Mouse (Mus musculus) embryonic facial prominence, embryonic 12.5 days (tissue): ENCODE results near the gene Bcar3. TPM values are rescaled to one million over a fixed set of nuclear protein-coding genes. Genes with fewer than 3 reads are reported as not detected.

ENCODE experiments used
- ATAC-seq: fragments of 200-750 bp; cut with Nextera tagmentation; 2 replicates; pipeline ENCODE4 v1.8.0; 2017; ENCODE audit not compliant: insufficient number of reproducible peaks, insufficient read depth, low FRiP score, low TSS enrichment
- H3K27ac ChIP-seq: fragments of 300-500 bp; sonication (generic); 2 replicates; pipeline ENCODE4 v1.5.1; 2016; ENCODE audit warnings: mild to moderate bottlenecking
- H3K27me3 ChIP-seq: fragments of 300-500 bp; sonication (generic); 2 replicates; pipeline ENCODE4 v1.6.1; 2016; ENCODE audit warnings: mild to moderate bottlenecking, moderate library complexity
- H3K36me3 ChIP-seq: fragments of 300-500 bp; sonication (generic); 2 replicates; pipeline ENCODE4 v1.6.1; 2016; ENCODE audit warnings: mild to moderate bottlenecking
- H3K4me1 ChIP-seq: fragments of 300-500 bp; sonication (generic); 2 replicates; pipeline ENCODE4 v1.6.1; 2016
- H3K4me2 ChIP-seq: fragments of 300-500 bp; sonication (generic); replicated peaks from 2 replicates; pipeline ENCODE4 v1.6.1; 2016; ENCODE audit warnings: mild to moderate bottlenecking, moderate library complexity
- H3K4me3 ChIP-seq: fragments of 300-500 bp; sonication (generic); 2 replicates; pipeline ENCODE4 v1.5.1; 2016; ENCODE audit warnings: mild to moderate bottlenecking
- H3K9ac ChIP-seq: fragments of 300-500 bp; sonication (generic); 2 replicates; pipeline ENCODE4 v1.6.1; 2016; ENCODE audit warnings: mild to moderate bottlenecking, moderate library complexity
- H3K9me3 ChIP-seq: fragments of 300-500 bp; sonication (generic); 2 replicates; pipeline ENCODE4 v1.6.1; 2016; ENCODE audit warnings: mild to moderate bottlenecking, moderate library complexity
- WGBS: fragments of 180-500 bp; shearing (Covaris S2); methylation state at CpG from one replicate; pipeline ENCODE4 v1.1.7; 2016; 5-methylcytosine and 5-hydroxymethylcytosine counted together
- polyA plus RNA-seq: library from polyadenylated mRNA; unstranded; fragments of >200 nt; fragmentation: Nextera tagmentation; extraction: Ambion mirVana; gene quantifications from 2 replicates; pipeline ENCODE4 v1.2.1, GENCODE M21; 2016

The Bcar3 gene
- polyA plus RNA-seq, 1 experiment from 2014 or later, result 11.2 TPM

DNA sequence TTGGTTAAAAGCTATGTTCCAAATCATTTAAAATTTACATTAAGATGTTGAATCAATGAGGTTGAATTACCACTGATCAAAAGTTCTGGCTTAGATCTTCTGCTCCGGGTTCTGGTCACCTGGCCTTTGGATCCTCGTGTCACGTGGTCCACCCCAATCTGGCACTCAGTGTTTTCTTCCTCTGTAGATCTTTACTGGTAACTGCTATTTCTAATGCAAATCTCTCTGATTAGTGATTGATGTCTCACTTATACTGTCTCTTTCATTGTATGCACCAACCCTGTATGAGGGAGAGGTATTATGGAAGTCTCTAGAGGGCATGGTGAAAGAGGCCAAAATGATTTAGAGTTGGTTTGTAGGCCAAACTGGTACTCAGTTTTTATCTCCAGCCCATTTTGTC, 198.1 kb downstream of the Bcar3 start:
- no peak overlapping the region for H3K9ac ChIP-seq
- WGBS, result 92% methylated on average over 3 of the region's 3 CpGs
- no peaks in the 10 kb centered on the region for H3K27me3 ChIP-seq
- H3K27ac ChIP-seq, result no peak overlapping the region
- H3K9me3 ChIP-seq, result no peaks in the 10 kb centered on the region
- H3K4me2 ChIP-seq, result no peak overlapping the region
- no peak overlapping the region for H3K4me3 ChIP-seq
- H3K4me1 ChIP-seq, result peaks cover 12% of the 10 kb centered on the region; the same call in 1 of the 2 replicates
- H3K36me3 ChIP-seq, result no peaks in the 10 kb centered on the region
- no peak for ATAC-seq

DNA sequence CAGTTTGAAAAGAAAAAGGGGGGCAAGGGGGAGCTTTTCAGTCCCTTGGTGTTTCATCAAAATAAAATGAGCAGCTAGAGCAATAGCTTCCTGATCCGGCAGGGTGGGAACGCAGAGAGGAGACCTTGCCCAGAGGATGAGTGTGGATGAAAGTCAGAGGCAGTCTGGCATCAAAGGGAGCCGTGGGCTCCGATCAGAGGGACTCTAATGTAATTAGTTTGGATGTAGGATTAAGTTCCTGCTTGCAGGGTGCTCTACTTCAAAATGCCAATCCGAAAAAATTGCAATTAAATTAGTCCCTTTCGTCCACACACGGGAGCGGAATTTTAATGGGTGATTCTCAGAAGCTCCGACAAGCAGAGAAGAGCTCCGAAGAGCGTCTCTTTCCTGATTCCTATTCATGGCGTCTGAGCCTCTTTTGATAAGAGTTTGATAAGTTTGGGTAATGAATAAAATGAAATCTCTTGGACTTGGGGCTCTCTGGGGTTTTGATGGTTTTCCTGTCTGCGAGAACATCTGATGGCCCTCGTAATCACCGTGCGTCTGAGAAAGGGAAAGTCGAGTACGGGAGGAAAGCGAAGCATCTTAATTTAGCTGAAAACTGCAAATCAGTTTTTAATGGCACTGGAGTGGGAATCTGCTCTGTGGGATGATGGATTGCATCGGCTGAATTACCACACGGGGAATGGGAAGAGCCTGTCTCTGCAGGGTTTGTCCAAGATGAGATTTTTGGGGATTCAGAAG, 199.1 kb downstream of the Bcar3 start:
- Histone ChIP-seq H3K9me3 (no peaks in the 10 kb centered on the region), H3K36me3 (no peaks in the 10 kb centered on the region), H3K9ac (no peak overlapping the region), H3K4me2 (0 out of 2 replicates have a peak overlapping the region, but pooled peaks have one; percentile 9), H3K4me1 (peaks cover 6% of the 10 kb centered on the region; the same call in 1 of the 2 replicates), H3K4me3 (no peak overlapping the region), H3K27me3 (no peaks in the 10 kb centered on the region), H3K27ac (no peak overlapping the region)
- 53% methylated on average over 21 of the region's 21 CpGs for WGBS
- no peak for ATAC-seq

DNA sequence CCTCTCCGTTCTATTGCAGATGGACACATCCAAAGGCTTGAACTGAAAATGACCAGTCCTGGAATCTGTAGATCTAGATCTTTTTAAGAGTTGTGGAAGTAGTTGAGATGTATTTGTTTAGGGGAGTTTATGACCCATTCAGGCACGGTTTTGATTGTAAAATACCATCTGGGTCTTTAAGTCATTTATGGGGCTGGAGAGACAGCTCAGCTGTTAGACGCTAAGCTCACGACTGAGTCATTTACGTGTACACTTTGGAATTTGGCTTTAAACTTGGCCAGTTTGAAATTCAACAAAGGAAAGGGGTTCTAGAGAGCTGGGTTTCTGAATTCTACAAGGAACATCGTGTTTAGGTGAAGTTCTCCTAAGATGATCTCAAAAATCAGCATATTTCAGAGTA, 200.8 kb downstream of the Bcar3 start:
- H3K4me1 ChIP-seq, result peaks cover 19% of the 10 kb centered on the region
- H3K27me3 ChIP-seq, result no peaks in the 10 kb centered on the region
- H3K27ac ChIP-seq, result no peak overlapping the region
- H3K9ac ChIP-seq, result no peak overlapping the region
- H3K4me2 ChIP-seq, result no peak overlapping the region
- WGBS, result 80% methylated on average over 6 of the region's 6 CpGs
- H3K9me3 ChIP-seq, result no peaks in the 10 kb centered on the region
- no peak for ATAC-seq
- no peak overlapping the region for H3K4me3 ChIP-seq
- no peaks in the 10 kb centered on the region for H3K36me3 ChIP-seq

DNA sequence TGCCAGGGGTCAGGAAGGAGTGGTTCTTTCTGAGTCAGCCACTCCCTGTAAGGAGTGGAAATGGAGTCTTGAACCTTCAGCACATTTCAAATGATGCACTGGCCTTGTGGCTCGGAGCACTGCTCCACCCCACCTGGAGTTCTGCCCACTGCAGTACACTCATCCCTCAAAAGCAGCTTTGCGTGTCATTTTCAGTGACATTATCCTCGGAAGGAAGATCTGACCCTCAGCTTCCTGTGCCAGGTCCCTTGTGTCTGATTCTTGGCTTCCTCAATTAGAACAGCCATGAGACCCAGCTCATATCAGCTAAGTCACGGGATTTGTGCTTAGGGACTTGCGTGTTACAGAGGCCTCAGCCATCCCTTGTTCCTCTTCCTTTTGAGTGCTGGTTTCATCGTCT, 203.9 kb downstream of the Bcar3 start:
- H3K27ac ChIP-seq, result no peak overlapping the region
- no peak overlapping the region for H3K9ac ChIP-seq
- H3K4me3 ChIP-seq, result no peak overlapping the region
- H3K4me1 ChIP-seq, result peaks cover 20% of the 10 kb centered on the region
- no peaks in the 10 kb centered on the region for H3K36me3 ChIP-seq
- ATAC-seq, result no peak
- 84% methylated on average over 6 of the region's 6 CpGs for WGBS
- H3K4me2 ChIP-seq, result no peak overlapping the region
- 0 out of 2 replicates have a peak, but pooled peaks cover 3% of the 10 kb centered on the region for H3K27me3 ChIP-seq
- no peaks in the 10 kb centered on the region for H3K9me3 ChIP-seq

DNA sequence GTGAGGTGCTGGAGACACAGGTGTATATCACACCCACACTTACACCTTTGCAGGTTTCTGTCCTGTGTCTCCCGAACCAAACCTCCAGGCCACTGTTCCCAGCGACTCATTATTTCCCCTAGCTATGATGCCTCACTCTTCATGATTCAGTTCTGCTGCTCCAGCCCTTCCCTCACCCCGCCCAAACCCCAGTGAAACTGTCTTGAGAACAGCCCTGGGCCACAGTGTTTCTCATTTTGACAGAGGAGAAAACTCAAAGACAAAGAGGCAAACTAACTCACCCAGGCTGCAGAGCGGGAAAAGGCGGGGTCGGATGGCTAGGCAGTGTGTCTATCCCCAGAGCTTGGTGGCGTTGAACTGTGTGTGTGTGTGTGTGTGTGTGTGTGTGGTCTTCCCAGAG, 204.6 kb downstream of the Bcar3 start:
- peaks cover 20% of the 10 kb centered on the region for H3K4me1 ChIP-seq
- H3K9ac ChIP-seq, result no peak overlapping the region
- no peak for ATAC-seq
- WGBS, result 80% methylated on average over 7 of the region's 7 CpGs
- no peak overlapping the region for H3K4me2 ChIP-seq
- 0 out of 2 replicates have a peak, but pooled peaks cover 3% of the 10 kb centered on the region for H3K27me3 ChIP-seq
- H3K36me3 ChIP-seq, result no peaks in the 10 kb centered on the region
- no peak overlapping the region for H3K27ac ChIP-seq
- no peak overlapping the region for H3K4me3 ChIP-seq
- no peaks in the 10 kb centered on the region for H3K9me3 ChIP-seq

DNA sequence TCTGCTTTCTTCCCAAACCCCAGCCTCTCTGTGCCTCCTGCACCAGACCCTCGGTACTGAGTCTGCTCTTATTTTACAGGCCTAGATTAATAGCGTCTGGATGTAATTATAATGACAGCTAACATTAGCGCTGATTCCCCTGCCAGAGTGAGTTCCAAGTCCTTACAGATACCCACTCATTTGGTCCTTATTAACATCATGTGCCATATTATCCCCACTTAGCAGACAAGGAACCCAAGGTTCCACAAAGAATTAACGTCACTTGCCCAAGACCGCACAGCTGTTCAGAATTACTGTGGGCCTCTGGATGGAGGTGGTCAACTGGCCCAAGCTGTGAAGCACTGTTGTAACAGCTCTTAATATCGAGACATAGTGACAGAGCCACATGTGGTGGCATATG, 205.7 kb downstream of the Bcar3 start:
- 0 out of 2 replicates have a peak, but pooled peaks cover 3% of the 10 kb centered on the region for H3K27me3 ChIP-seq
- no peaks in the 10 kb centered on the region for H3K36me3 ChIP-seq
- 0 out of 2 replicates have a peak, but pooled peaks have one; percentile 9 for ATAC-seq
- H3K9me3 ChIP-seq, result no peaks in the 10 kb centered on the region
- peaks cover 23% of the 10 kb centered on the region for H3K4me1 ChIP-seq
- no peak overlapping the region for H3K9ac ChIP-seq
- H3K4me2 ChIP-seq, result no peak overlapping the region
- H3K4me3 ChIP-seq, result no peak overlapping the region
- H3K27ac ChIP-seq, result peak overlapping the region; percentile 12
- 27% methylated on average over 6 of the region's 6 CpGs for WGBS

DNA sequence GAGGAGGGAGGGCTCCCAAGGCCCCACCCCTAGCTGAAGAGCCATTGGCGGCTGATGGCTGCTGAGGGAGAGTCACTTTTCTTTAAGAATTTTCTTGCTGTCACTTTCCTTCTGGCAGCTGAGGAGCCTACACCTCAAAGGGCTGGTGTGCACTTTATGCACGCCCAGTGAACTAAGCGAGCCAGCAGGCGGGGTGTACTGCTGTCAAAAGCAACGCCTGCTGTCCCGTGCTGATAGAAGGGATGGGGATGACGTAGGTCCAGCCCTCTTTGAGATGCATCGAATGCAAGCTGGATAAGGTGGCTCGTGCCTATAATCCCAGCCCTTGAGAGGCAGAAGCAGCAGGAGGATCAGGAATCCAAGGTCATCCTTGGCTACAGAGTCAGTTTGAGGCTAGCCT, 207.0 kb downstream of the Bcar3 start:
- Histone ChIP-seq H3K4me3 (no peak overlapping the region), H3K36me3 (no peaks in the 10 kb centered on the region), H3K9me3 (no peaks in the 10 kb centered on the region), H3K4me1 (peaks cover 23% of the 10 kb centered on the region), H3K27me3 (0 out of 2 replicates have a peak, but pooled peaks cover 3% of the 10 kb centered on the region), H3K4me2 (no peak overlapping the region), H3K9ac (no peak overlapping the region), H3K27ac (no peak overlapping the region)
- 86% methylated on average over 9 of the region's 9 CpGs for WGBS
- no peak for ATAC-seq

DNA sequence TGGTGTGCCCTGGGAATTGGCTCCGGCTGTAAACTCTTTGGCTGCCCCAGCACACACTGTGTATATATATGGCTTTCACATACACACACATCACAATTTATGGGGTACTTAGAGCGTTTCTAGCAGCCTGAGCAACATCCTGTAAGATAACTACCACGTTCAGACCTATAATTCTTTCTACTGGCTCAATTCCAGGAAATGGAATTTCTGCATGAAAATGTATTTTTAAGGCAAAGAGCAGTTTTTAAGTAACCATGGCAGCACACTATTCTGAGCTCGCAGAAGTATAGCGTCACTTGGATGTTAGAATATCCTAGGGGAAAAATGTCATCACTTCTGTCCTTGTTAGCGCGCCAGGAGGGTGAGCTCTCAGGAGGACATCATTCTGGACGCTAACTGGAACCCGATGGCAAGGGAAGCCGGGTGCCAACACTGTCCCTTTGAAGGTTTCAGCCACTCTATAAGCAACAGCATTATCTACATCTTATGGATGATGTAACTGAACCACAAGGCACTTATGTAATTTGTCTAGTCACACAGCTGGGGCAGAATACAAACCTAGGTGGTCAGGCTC, 212.5 kb downstream of the Bcar3 start:
- 66% methylated on average over 10 of the region's 10 CpGs for WGBS

DNA sequence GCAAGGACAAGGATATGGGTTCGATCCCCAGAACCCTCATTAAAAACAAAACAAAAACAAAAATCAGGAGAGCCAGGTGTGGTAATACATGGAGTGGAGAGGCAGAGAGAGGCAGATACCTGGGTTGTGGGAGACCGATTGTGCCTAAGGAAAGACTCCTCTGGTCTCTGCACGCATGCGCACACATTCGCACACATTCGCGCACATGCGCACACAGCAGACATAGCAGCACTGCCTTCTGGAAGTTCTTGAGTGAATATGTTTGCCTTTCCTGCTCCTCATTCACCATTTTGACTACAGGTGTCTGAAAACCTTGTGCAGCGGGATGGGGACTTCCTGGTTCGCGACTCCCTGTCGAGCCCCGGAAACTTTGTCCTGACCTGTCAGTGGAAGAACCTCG, 213.9 kb downstream of the Bcar3 start:
- no peak overlapping the region for H3K27ac ChIP-seq
- no peak overlapping the region for H3K4me3 ChIP-seq
- peaks cover 9% of the 10 kb centered on the region; the same call in 1 of the 2 replicates for H3K27me3 ChIP-seq
- H3K4me1 ChIP-seq, result peaks cover 29% of the 10 kb centered on the region
- no peak overlapping the region for H3K9ac ChIP-seq
- peaks cover under 1% of the 10 kb centered on the region; the same call in 1 of the 2 replicates for H3K36me3 ChIP-seq
- WGBS, result 94% methylated on average over 14 of the region's 14 CpGs
- no peaks in the 10 kb centered on the region for H3K9me3 ChIP-seq
- ATAC-seq, result no peak
- H3K4me2 ChIP-seq, result no peak overlapping the region

More for the DNA sequence above, 212.5 kb downstream of the Bcar3 start:
- peaks cover 29% of the 10 kb centered on the region for H3K4me1 ChIP-seq
- H3K27me3 ChIP-seq, result 0 out of 2 replicates have a peak, but pooled peaks cover 3% of the 10 kb centered on the region
- no peaks in the 10 kb centered on the region for H3K36me3 ChIP-seq
- no peak overlapping the region for H3K27ac ChIP-seq
- H3K9ac ChIP-seq, result no peak overlapping the region
- no peak overlapping the region for H3K4me3 ChIP-seq
- no peak overlapping the region for H3K4me2 ChIP-seq
- ATAC-seq, result no peak
- H3K9me3 ChIP-seq, result no peaks in the 10 kb centered on the region

DNA sequence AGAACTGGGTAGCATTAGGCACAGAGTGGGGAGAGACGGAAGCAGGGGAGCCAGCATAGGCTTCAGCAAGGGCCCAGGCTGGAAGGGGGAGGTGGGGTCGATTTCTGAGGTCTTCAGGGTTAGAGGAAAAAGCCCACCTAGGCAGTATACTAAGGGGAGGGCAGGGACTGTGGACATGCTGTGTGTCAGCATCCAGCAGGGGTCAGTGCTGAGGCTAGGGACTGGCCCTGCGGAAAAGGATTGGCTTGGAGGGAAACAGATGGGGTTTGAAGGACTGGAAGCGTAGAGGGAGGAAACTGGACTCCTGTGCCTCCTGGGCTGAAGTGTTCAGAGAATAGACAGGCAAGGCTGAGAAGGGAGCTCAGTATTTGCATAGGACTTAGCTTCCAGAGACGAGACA, 215.1 kb downstream of the Bcar3 start:
- Histone ChIP-seq H3K27me3 (peaks cover 8% of the 10 kb centered on the region; the same call in 1 of the 2 replicates), H3K27ac (0 out of 2 replicates have a peak overlapping the region, but pooled peaks have one; percentile 14), H3K4me3 (no peak overlapping the region), H3K36me3 (peaks cover 4% of the 10 kb centered on the region; the same call in 1 of the 2 replicates), H3K4me2 (no peak overlapping the region), H3K9me3 (no peaks in the 10 kb centered on the region), H3K9ac (peak overlapping the region; percentile 27; the same call in 1 of the 2 replicates), H3K4me1 (peaks cover 29% of the 10 kb centered on the region)
- WGBS, result 22% methylated on average over 5 of the region's 5 CpGs
- ATAC-seq, result peak; percentile 17; the same call in 1 of the 2 replicates

DNA sequence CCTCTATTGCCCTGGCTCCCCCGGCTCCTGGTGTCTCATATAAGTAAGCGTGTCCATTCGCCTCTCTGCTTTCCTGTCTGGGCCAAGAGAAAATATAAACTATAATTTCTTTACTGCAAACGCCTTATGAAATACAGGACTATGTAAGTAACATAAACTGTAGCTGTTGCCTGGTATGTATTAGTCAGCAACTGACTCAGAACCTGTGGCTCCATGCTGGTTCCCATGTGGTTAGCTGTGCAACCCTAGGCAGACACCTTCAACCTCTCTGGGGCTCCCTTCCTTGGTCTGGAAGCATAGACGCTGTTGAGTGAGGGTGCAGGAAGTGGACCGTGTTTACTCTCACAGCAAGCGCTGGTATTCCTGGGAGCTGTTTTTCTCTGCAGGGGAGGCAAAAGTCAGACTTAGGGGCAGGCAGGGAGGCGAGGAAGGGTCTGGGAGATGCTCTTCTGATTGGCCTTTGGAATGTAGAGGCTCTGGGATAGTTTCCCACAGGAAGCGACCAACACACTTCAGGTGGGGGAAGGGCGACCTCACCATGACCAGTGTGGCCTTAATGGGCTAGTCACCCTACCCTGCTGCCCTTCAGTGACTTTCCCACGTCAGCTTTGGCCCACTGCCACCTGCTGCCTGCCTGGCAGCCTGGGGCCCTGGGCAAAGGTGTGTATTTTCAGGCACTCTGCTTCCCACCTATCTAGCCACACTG, 215.8 kb downstream of the Bcar3 start:
- 49% methylated on average over 11 of the region's 11 CpGs for WGBS
- Histone ChIP-seq H3K36me3 (peaks cover 4% of the 10 kb centered on the region; the same call in 1 of the 2 replicates), H3K9me3 (no peaks in the 10 kb centered on the region), H3K27me3 (peaks cover 8% of the 10 kb centered on the region; the same call in 1 of the 2 replicates), H3K9ac (peak overlapping the region; percentile 27; the same call in 1 of the 2 replicates), H3K4me2 (no peak overlapping the region), H3K27ac (0 out of 2 replicates have a peak overlapping the region, but pooled peaks have one; percentile 14), H3K4me3 (no peak overlapping the region), H3K4me1 (peaks cover 25% of the 10 kb centered on the region)
- ATAC-seq, result no peak
